Mouse (Mus musculus) v-Abl transformed pro-B cells (cell line): ENCODE results near the gene Utp20.

Experiments used
- in situ Hi-C, 2 experiments: fragments of 400-800 bp; cut with MboI; formaldehyde crosslinking; loops; one replicate each; pipeline ENCODE4 v1.15.1; 2025; ENCODE audit not compliant: unreplicated experiment in 2 of 2

Utp20 gene

DNA sequence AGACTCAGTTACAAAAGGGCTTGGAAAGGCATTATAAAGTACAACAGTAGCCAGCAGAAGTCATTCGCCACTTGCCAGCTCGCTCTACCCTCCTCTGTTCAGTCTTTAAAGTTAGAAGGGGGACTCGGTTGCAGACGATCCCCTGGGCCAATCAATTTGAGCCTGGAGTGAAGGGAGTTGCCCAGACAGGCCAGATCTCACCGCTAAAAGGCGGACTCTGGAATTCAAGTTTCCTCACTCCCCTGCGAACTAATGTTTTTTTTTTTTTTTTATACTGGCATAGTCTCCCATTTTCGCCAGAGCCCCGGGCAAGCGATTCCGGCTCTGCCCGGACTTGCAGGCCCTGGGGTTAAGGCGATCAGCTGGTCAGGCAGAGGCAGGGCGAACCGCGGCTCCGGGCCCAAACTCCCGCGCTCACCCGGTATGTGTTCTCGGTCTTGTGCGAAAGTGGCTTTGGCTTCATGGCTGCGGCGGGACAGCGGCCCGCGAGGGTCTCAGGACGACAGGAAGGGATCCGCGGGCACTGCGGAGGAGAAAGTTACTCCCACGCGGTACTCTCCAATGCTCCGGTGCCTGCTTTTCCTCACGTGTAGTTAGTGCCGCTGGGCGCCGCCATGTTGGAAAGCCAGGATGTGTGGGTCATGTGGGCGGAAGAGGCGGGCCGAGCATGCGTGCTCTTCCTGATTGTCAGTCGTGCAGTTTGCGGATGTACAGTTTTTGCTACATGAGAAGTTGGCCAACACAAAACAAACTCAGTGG is at the start of gene Utp20:
Utp20 (minus strand) TSS at position 617 of the 759 bp plus-strand sequence.
- in situ Hi-C loops: loop anchor here in 1 of 2 experiments (25.0 kb wide), 1 partner anchor 811 kb away; no protein-coding TSS in a partner anchor

- in situ Hi-C loops: no loop called here
Measured at GRCm38 (mm10) chr10:88874870-88875269, 48.3 kb upstream of the Utp20 start.

DNA sequence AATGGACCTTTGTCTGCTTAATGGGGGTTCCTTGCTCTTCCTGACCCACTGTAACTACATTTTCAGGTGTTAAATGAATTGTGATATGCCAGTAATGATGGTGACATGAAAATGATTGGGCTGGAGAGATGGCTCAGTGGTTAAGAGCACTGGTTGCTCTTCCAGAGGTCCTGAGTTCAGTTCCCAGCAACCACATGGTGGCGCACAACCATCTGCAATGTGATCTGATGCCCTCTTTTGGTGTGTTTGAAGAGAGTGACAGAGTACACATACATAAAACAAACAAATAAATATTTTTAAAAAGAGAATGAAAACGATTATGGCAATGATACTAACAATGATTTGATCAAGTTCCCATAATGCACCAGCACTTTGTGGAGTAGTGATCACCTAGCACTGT is 39.4 kb upstream of the Utp20 start:
- in situ Hi-C loops: no loop called here

DNA sequence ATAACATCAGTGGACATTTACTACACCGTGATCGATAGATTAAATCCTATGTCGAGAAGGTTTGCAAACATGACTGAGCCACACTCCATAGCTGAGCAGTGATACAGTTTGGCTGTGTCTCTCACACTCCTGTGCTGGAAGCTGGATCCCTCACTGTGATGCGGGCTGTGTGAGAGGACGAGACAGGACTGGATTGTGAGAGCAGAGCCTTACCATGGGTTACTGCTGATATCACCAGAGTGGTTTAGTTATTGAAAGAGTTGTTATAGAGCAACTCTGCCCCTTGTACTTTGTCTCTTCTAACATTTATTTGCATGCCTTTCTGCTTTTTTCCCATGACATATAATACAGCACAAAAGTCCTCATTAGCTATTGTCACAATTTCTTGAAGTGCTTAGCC is 35.7 kb upstream of the Utp20 start:
- in situ Hi-C loops: no loop called here

- in situ Hi-C loops: no loop called here
Measured at GRCm38 (mm10) chr10:88861416-88861815, 34.8 kb upstream of the Utp20 start.

- in situ Hi-C loops: no loop called here
Measured at GRCm38 (mm10) chr10:88860911-88861310, 34.3 kb upstream of the Utp20 start.

- in situ Hi-C loops: no loop called here
Measured at GRCm38 (mm10) chr10:88853326-88853725, 26.7 kb upstream of the Utp20 start.

DNA sequence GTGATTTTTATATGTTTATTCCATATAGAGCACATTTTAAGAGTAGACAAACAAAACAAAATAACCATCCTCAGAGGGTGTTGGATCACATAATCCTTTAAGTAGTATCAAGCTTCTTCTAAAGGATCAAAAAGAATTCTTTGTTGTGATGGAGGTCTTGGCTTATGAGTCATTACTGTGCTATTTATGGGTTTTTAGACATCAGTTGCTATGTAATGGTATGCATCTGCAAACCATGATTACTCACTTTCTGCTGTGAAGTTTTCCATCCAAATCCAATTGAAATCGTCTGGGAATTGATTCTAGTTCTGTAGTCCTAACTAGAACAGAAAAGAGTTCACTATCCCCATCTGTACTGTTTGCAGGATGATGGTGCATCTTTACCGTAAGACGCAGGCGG is 23.4 kb upstream of the Utp20 start:
- in situ Hi-C loops: loop anchor here in 1 of 2 experiments (25.0 kb wide), 1 partner anchor 787 kb away; no protein-coding TSS in a partner anchor

- in situ Hi-C loops: loop anchor here in 1 of 2 experiments (25.0 kb wide), 1 partner anchor 788 kb away; no protein-coding TSS in a partner anchor
Measured at GRCm38 (mm10) chr10:88848876-88849476, 22.4 kb upstream of the Utp20 start.

DNA sequence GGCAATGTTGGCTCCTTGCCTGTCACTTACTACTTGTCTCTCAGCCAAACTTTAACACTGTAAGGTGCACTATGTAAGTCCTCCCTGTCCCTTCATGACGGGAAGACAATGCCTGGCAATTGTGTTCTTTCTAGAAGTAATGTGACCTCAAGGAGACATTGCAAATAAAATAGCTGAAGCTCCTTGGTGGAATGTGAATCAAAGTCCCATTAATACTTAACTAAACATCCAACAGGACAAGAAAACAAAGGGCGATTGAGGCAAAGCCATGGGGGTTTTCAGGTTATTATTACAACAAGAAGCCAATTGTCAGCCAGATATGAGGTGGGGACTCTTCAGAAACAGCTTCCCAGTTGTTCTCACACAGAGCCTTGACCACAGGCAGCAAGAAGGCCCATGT is 7.6 kb upstream of the Utp20 start:
- in situ Hi-C loops: loop anchor here in 1 of 2 experiments (25.0 kb wide), 1 partner anchor 803 kb away; no protein-coding TSS in a partner anchor

- in situ Hi-C loops: loop anchor here in 1 of 2 experiments (25.0 kb wide), 1 partner anchor 809 kb away; no protein-coding TSS in a partner anchor
Measured at GRCm38 (mm10) chr10:88828361-88828760, 1.8 kb upstream of the Utp20 start.

GRCm38 (mm10) chr10:88827596-88827995 is 992 bp upstream of the Utp20 start:
- in situ Hi-C loops: loop anchor here in 1 of 2 experiments (25.0 kb wide), 1 partner anchor 810 kb away; no protein-coding TSS in a partner anchor

DNA sequence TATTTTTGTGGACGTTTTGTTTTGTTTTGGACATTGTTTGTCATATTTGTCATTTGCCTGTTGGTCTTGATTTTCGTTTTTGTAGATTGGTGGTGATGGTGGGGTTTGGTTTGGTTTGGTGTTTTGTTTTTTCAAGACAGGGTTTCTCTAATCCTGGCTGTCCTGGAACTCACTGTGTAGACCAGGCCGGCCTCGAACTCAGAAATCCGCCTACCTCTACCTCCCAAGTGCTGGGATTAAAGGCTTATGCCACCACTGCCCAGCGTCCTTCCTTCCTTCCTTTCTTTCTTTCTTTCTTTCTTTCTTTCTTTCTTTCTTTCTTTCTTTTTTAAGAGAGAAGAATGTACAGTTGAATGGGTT is 323 bp upstream of the Utp20 start:
- in situ Hi-C loops: loop anchor here in 1 of 2 experiments (25.0 kb wide), 1 partner anchor 810 kb away; no protein-coding TSS in a partner anchor

GRCm38 (mm10) chr10:88817335-88817734 is 9.3 kb downstream of the Utp20 start:
- in situ Hi-C loops: loop anchor here in 1 of 2 experiments (25.0 kb wide), 1 partner anchor 845 kb away; no protein-coding TSS in a partner anchor

GRCm38 (mm10) chr10:88815256-88815655 is 11.3 kb downstream of the Utp20 start:
- in situ Hi-C loops: loop anchor here in 1 of 2 experiments (25.0 kb wide), 1 partner anchor 847 kb away; no protein-coding TSS in a partner anchor

DNA sequence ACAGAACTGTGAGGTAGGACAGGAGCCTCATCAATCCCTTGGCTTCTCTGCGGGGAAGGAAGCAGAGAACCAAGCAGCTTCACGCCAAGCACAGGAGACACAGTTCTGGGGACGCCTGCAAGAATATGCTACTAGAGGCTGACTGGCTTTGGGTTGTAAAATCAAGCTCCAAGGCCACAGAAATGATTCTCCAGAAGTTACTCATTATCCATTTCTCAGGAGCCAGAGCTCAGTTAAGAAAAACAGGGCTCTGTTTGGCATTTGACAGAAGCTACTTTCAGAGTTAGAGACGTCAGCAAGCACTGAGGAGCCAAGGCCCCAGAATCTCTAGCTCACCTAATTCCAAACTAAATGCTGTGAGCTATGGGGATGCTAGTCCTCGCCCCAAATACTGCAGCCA is 14.9 kb downstream of the Utp20 start:
- in situ Hi-C loops: loop anchor here in 1 of 2 experiments (25.0 kb wide), 1 partner anchor 851 kb away; no protein-coding TSS in a partner anchor

GRCm38 (mm10) chr10:88802236-88802635 is 24.4 kb downstream of the Utp20 start:
- in situ Hi-C loops: loop anchor here in 1 of 2 experiments (25.0 kb wide), 1 partner anchor 860 kb away; no protein-coding TSS in a partner anchor

DNA sequence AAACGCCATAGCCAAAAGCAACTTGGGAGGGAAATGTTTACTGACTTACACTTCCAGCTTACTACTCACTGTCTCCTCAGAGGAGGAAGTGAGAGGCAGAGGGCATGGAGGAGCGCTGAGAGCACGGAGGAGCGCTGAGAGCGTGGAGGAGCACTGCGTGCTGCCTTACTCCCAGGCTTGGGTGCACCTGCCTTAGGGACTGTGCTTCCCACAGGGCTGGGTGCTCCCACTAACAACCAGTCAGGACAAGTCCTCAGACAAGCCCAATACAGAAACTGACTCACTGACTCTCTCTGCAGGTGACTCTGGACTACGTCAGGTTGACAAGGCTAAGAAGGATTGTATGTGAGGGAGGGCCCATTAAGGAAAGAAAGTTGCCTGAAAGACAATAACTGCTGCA is 27.2 kb downstream of the Utp20 start:
- in situ Hi-C loops: no loop called here

- in situ Hi-C loops: no loop called here
Measured at GRCm38 (mm10) chr10:88797452-88797851, 29.2 kb downstream of the Utp20 start.

GRCm38 (mm10) chr10:88796939-88797338 is 29.7 kb downstream of the Utp20 start:
- in situ Hi-C loops: no loop called here

DNA sequence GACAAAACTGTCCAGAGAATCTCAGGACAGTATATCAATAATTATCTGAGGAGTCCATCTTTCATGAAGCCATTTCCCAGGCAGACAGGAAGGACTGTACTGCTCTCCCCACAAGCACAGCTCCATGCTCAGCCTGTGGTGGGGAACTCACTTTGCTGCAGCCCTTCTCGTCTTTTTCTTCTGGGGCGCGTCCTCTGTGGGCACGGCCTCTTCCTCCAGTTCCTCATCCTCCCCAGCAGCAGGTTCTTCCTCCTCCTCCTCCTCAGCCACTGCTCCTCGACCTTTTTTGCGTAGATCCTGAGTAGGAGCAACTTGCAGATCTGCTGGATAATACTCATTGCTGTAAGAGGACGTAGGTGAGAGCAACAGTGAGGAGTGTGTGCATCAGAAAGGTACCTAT is 31.4 kb downstream of the Utp20 start:
- in situ Hi-C loops: no loop called here
